Mouse (Mus musculus): ENCODE measurements around the gene Gpr171.

GRCm38 (mm10) chr3:59101218-59101986, at the start of gene Gpr171:
- TF ChIP-seq CTCF (IDR thresholded peaks at IDR 0.05; ENCODE audit: extremely low read depth, insufficient read length, insufficient replicate concordance, low read depth, low read length) (no peak), POLR2A (IDR thresholded peaks at IDR 0.05; ENCODE audit: low read depth, low read length) (0 out of 2 replicates have a peak, but pooled peaks have one; percentile 9)

All from small intestine, adult 2 months (tissue).